In the genomic region with DNA sequence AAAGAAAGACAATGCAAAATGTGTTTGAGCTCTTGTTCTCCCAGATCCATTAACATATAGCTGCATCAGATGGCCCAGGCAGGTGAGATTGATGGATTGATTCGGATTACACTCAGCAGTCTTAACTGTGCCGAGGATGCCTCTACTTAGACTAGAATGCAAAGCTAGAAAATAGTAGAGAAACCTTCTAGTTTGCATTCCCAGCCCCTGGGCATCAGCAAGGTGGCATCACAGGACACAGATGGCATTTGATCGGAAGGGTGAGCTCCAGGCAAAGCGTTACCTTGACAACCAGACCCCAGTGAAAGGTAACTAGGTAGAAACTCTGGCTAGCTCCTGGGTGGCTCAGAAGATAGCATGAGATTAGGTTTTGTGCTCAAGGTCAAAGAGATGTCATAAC, we compare ENCODE assay signal across 8 mouse cellular contexts. TPM values are rescaled to one million over a fixed set of nuclear protein-coding genes. Genes with fewer than 3 reads are reported as not detected.
DNase-seq lines count a peak whose midpoint lies in the region; ATAC-seq and TF ChIP-seq lines count a peak whose summit lies in the region.

No protein-coding gene starts in this region.

- H3K4me3 ChIP-seq in lung, embryonic 16.5 days (ENCODE audit: low read length), result peak overlapping the region; percentile 64
- H3K4me3 ChIP-seq in limb, embryonic 12.5 days (replicated peaks), result peak overlapping the region; percentile 60
- peak overlapping the region; percentile 90; the same call in 1 of the 2 replicates for H3K4me3 ChIP-seq in small intestine, adult 2 months (ENCODE audit: low read depth, low read length)

- no peaks in the 10 kb centered on the region for H3K4me1 ChIP-seq in lung, embryonic 16.5 days (replicated peaks; ENCODE audit: control insufficient read depth, insufficient read depth, low read length)
- H3K4me1 ChIP-seq in limb, embryonic 12.5 days (replicated peaks), result peaks cover 10% of the 10 kb centered on the region
- peaks cover 17% of the 10 kb centered on the region; the same call in 1 of the 2 replicates for H3K4me1 ChIP-seq in small intestine, adult 2 months (ENCODE audit: control insufficient read depth, insufficient read depth, insufficient read length, low read length)

- 23% methylated on average over 4 of the region's 4 CpGs for WGBS in lung, embryonic 16.5 days
- WGBS in limb, embryonic 12.5 days, result 28% methylated on average over 4 of the region's 4 CpGs
- WGBS in small intestine, adult 2 months, result 30% methylated on average over 4 of the region's 4 CpGs

- DNase-seq in cerebellum, postnatal 25 days, result no peak
- no peak for DNase-seq in lung, postnatal 4 days
- no peak for DNase-seq in natural killer cell, adult 2 months (ENCODE audit: low spot score in 2 of 2)
- no peak for DNase-seq in thymus, postnatal 0 days (ENCODE audit: low spot score)

- H3K27ac ChIP-seq in lung, embryonic 16.5 days (ENCODE audit: low read length), result no peak overlapping the region
- H3K27ac ChIP-seq in limb, embryonic 12.5 days, result no peak overlapping the region
- 0 out of 2 replicates have a peak overlapping the region, but pooled peaks have one; percentile 22 for H3K27ac ChIP-seq in small intestine, adult 2 months (ENCODE audit: insufficient read depth, low read depth, low read length)

- H3K36me3 ChIP-seq in lung, embryonic 16.5 days (ENCODE audit: control insufficient read depth, insufficient read depth, low read length), result no peaks in the 10 kb centered on the region
- H3K36me3 ChIP-seq in limb, embryonic 12.5 days, result no peaks in the 10 kb centered on the region
- H3K36me3 ChIP-seq in small intestine, adult 2 months (ENCODE audit: control insufficient read depth, insufficient read depth, low read length), result peaks cover 6% of the 10 kb centered on the region; the same call in 1 of the 2 replicates

- H3K9me3 ChIP-seq in lung, embryonic 16.5 days (ENCODE audit: control insufficient read depth, low read length), result peaks cover 2% of the 10 kb centered on the region; the same call in 1 of the 2 replicates
- no peaks in the 10 kb centered on the region for H3K9me3 ChIP-seq in limb, embryonic 12.5 days

- no peak for TF ChIP-seq POLR2A in small intestine, adult 2 months (IDR thresholded peaks at IDR 0.05; ENCODE audit: low read depth, low read length)

- ATAC-seq in cerebellum, adult (ENCODE audit: insufficient number of reproducible peaks, low FRiP score, low TSS enrichment), result peak; percentile 29; the same call in 1 of the 2 replicates
- ATAC-seq in lung, embryonic 16.5 days (ENCODE audit: low read depth), result peak; percentile 29
- no peak; the same call in 1 of the 2 replicates for ATAC-seq in limb, embryonic 12.5 days (ENCODE audit: insufficient number of reproducible peaks, insufficient read depth, low FRiP score, low TSS enrichment, low read depth)

- TF ChIP-seq CTCF in small intestine, adult 2 months (IDR thresholded peaks at IDR 0.05; ENCODE audit: extremely low read depth, insufficient read length, insufficient replicate concordance, low read depth, low read length), result no peak

- no peak overlapping the region; the same call in 1 of the 2 replicates for H3K9ac ChIP-seq in lung, embryonic 16.5 days (ENCODE audit: low read length)
- H3K9ac ChIP-seq in limb, embryonic 12.5 days (replicated peaks), result no peak overlapping the region

- no peaks in the 10 kb centered on the region for H3K27me3 ChIP-seq in lung, embryonic 16.5 days (ENCODE audit: control insufficient read depth, insufficient read depth, low read depth, low read length)
- peaks cover 3% of the 10 kb centered on the region; the same call in 1 of the 2 replicates for H3K27me3 ChIP-seq in limb, embryonic 12.5 days
- no peaks in the 10 kb centered on the region for H3K27me3 ChIP-seq in small intestine, adult 2 months (ENCODE audit: control insufficient read depth, insufficient read depth, low read length)

- H3K4me2 ChIP-seq in lung, embryonic 16.5 days (ENCODE audit: low read depth, low read length), result peak overlapping the region; percentile 98
- peak overlapping the region; percentile 95 for H3K4me2 ChIP-seq in limb, embryonic 12.5 days

RNA-seq across cellular contexts. Expression of gene Optn, which starts 0.4 kb away (rescaled TPM):
- 13.3 and 13.5 TPM in 2 replicates for polyA plus RNA-seq in lung, embryonic 16.5 days (2015; fragmentation: Nextera tagmentation; extraction: Ambion mirVana)
- 5.3 and 5.7 TPM in 2 replicates for polyA plus RNA-seq in limb, embryonic 12.5 days (2016; fragmentation: Nextera tagmentation; extraction: Ambion mirVana)
- 21.3 and 51.5 TPM in 2 replicates for polyA plus RNA-seq in small intestine, adult 2 months (2012; rRNA removed)
- polyA plus RNA-seq in thymus, postnatal 0 days (2015; fragmentation: Nextera tagmentation; extraction: Ambion mirVana), result 3.2 and 4.0 TPM in 2 replicates

RNA-seq across cellular contexts. Expression of gene Mcm10, which starts 51.7 kb away (rescaled TPM):
- polyA plus RNA-seq in lung, embryonic 16.5 days (2015; fragmentation: Nextera tagmentation; extraction: Ambion mirVana), result 31.8 and 36.4 TPM in 2 replicates
- polyA plus RNA-seq in limb, embryonic 12.5 days (2016; fragmentation: Nextera tagmentation; extraction: Ambion mirVana), result 47.8 and 49.2 TPM in 2 replicates
- polyA plus RNA-seq in small intestine, adult 2 months (2012; rRNA removed), result 3.3 and 9.1 TPM in 2 replicates
- 31.0 and 35.5 TPM in 2 replicates for polyA plus RNA-seq in thymus, postnatal 0 days (2015; fragmentation: Nextera tagmentation; extraction: Ambion mirVana)
